Mouse (Mus musculus): ENCODE results near the gene Bid. TPM values are rescaled to one million over a fixed set of nuclear protein-coding genes. Genes with fewer than 3 reads are reported as not detected.

Bid gene
- polyA plus RNA-seq (2014; fragmentation: Nextera tagmentation; extraction: Ambion mirVana), result 25.1 and 26.5 TPM in 2 replicates

DNA sequence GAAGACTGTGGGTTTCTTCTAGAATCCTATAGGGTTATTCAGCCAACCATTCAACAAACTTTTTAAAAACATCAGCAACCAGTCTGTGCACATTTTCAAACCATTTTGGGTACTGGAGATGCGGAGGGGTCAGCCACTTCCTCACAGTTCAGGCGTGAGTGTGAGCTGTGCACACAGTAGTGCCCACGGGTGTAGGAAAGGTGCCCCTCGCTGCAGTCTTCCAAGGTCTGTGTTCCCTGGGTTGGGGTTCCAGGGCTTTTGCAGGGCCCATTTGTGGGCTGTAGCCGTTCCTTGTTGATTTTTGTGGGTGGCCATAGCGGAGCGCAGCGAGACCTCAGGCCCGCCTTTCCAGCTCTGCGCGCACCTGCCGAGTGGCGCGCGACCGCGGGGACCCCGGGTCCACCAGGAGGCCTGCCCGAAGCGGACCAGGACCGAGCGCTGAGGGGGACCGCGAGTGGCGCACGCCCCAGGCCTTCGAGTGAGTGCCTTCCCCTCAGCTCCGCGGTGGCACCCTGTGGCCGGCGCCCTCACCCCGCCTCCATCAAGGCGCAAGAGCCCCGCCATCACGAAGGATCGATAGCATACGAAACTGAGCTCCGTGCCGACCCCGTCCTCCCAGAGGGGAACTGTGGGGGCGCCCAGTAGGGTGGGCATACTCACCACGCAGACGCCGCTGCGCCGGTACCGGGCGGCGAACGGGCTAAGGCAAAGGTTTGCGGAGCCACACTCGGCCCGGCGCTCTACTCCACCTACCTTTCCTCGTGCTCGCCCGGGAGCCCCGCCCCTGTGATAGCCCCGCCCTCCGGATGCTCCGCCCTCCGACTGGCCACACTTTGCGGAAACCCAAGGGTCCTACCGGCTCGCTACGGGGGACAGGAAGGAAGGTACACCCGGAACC is at the start of gene Bid:
Gene Bid, minus strand, starts transcription at position 780 of the 898 bp plus-strand sequence.
- H3K4me2 ChIP-seq (ENCODE audit: low read length), result peak within 1 kb of the TSS; percentile 92
- peak within 1 kb of the TSS; percentile 53 for H3K9ac ChIP-seq (ENCODE audit: low read length)
- ATAC-seq (replicated peaks; ENCODE audit: low FRiP score, low TSS enrichment, low read depth) (peak; percentile 92), DNase-seq (ENCODE audit: low spot score) (peak; percentile 99)
- H3K27me3 ChIP-seq (replicated peaks; ENCODE audit: control insufficient read depth, insufficient read depth, low read length), result no peaks in the 10 kb centered on the region
- no peaks in the 10 kb centered on the region; the same call in 1 of the 2 replicates for H3K4me1 ChIP-seq (replicated peaks; ENCODE audit: control insufficient read depth, insufficient read depth, low read length)
- peak within 1 kb of the TSS; percentile 59 for H3K4me3 ChIP-seq (ENCODE audit: low read depth, low read length)
- H3K9me3 ChIP-seq (ENCODE audit: control insufficient read depth, low read length), result no peaks in the 10 kb centered on the region
- H3K27ac ChIP-seq (ENCODE audit: low read depth), result no peak within 1 kb of the TSS
- H3K36me3 ChIP-seq (ENCODE audit: control insufficient read depth, insufficient read depth, low read length), result no peaks in the 10 kb centered on the region
- 1% methylated on average over 66 of the region's 67 CpGs for WGBS

DNA sequence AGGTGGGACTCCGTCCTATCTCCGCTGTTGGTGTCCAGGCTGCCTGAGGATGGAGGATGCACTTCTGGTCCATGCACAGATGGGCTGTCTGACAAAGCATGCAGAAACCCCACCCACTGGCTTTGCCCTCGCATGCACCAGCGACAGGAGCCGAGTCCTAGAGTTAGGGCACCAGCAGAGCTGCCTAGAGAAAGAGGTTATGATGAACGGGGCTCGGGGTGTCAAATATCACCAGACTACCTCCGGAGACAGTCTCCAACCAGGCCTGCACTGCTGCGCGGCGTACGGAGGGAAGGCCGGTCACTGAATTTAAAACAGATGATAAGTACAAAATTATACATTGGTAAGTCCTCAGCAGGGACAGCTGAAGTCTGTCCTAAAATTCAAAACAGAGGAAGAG is 49.2 kb upstream of the Bid start:
- DNase-seq (ENCODE audit: low spot score), result no peak

DNA sequence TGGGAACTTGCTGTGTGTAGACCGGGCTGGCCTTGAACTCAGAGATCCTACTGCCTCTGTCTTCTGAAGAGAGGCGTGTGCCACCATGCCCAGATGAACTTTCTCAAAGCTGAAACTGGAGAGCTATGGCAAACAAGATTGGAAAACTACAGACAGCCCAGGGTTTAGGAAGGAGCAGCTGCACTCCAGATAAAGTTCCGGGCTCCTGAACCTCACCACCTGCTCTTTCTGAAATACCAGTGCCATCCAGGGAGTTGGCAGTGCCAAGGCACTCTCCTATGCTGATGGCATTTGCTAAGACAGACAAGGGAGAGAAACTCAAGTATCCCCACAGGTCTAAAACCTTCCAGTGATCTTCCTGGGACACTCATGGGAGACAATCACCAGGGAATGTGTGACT is 47.5 kb upstream of the Bid start:
- Histone ChIP-seq H3K9ac (ENCODE audit: low read length) (no peak overlapping the region), H3K27me3 (replicated peaks; ENCODE audit: control insufficient read depth, insufficient read depth, low read length) (no peaks in the 10 kb centered on the region), H3K4me1 (replicated peaks; ENCODE audit: control insufficient read depth, insufficient read depth, low read length) (no peaks in the 10 kb centered on the region), H3K9me3 (ENCODE audit: control insufficient read depth, low read length) (no peaks in the 10 kb centered on the region), H3K27ac (ENCODE audit: low read depth) (no peak overlapping the region), H3K4me3 (ENCODE audit: low read depth, low read length) (no peak overlapping the region), H3K36me3 (ENCODE audit: control insufficient read depth, insufficient read depth, low read length) (0 out of 2 replicates have a peak, but pooled peaks cover 2% of the 10 kb centered on the region), H3K4me2 (ENCODE audit: low read length) (no peak overlapping the region)
- DNase-seq (ENCODE audit: low spot score), result no peak
- 90% methylated on average over 3 of the region's 3 CpGs for WGBS
- ATAC-seq (replicated peaks; ENCODE audit: low FRiP score, low TSS enrichment, low read depth), result no peak

More for the DNA sequence above, 49.2 kb upstream of the Bid start:
- Histone ChIP-seq H3K4me3 (ENCODE audit: low read depth, low read length) (no peak overlapping the region), H3K9ac (ENCODE audit: low read length) (no peak overlapping the region), H3K4me2 (ENCODE audit: low read length) (no peak overlapping the region), H3K27me3 (replicated peaks; ENCODE audit: control insufficient read depth, insufficient read depth, low read length) (no peaks in the 10 kb centered on the region), H3K9me3 (ENCODE audit: control insufficient read depth, low read length) (no peaks in the 10 kb centered on the region), H3K36me3 (ENCODE audit: control insufficient read depth, insufficient read depth, low read length) (0 out of 2 replicates have a peak, but pooled peaks cover 10% of the 10 kb centered on the region), H3K27ac (ENCODE audit: low read depth) (no peak overlapping the region), H3K4me1 (replicated peaks; ENCODE audit: control insufficient read depth, insufficient read depth, low read length) (no peaks in the 10 kb centered on the region)
- ATAC-seq (replicated peaks; ENCODE audit: low FRiP score, low TSS enrichment, low read depth), result no peak
- 49% methylated on average over 13 of the region's 13 CpGs for WGBS

DNA sequence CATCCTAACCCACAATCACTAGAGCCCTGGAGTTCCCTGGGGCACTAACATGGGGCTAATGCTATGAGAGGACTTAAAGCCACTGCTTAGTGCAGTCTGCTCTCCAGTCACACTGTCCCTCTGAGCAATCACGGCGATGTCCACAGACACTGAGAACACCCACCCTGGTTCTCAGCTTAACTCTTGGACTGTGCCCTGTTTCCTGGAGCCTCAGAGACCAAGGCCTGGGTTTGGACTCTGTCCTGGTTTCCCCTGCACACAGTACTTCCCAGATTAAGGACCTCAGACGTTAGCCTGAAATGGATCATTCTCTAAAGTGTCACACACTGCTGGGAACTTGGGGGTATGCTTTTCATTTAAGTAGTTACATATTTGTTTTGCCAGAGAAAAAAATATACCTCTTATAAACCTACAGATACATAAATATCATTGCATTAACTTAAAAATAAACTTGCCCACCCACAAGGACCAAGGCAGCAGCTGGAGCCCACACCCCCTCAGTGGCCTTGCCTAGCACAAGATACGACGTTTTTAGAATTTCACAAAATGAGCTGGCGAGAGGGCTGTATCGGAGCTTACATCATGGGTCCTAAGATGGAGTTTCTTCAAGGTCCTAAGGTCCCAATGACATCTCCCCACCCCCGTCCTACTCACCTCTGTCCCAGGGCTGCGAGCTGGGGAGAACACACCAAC is 43.8 kb upstream of the Bid start:
- Histone ChIP-seq H3K4me3 (ENCODE audit: low read depth, low read length) (no peak overlapping the region), H3K9ac (ENCODE audit: low read length) (no peak overlapping the region), H3K27me3 (replicated peaks; ENCODE audit: control insufficient read depth, insufficient read depth, low read length) (no peaks in the 10 kb centered on the region), H3K4me1 (replicated peaks; ENCODE audit: control insufficient read depth, insufficient read depth, low read length) (no peaks in the 10 kb centered on the region), H3K9me3 (ENCODE audit: control insufficient read depth, low read length) (no peaks in the 10 kb centered on the region), H3K4me2 (ENCODE audit: low read length) (no peak overlapping the region), H3K27ac (ENCODE audit: low read depth) (no peak overlapping the region), H3K36me3 (ENCODE audit: control insufficient read depth, insufficient read depth, low read length) (peaks cover 16% of the 10 kb centered on the region)
- DNase-seq (ENCODE audit: low spot score) (no peak), ATAC-seq (replicated peaks; ENCODE audit: low FRiP score, low TSS enrichment, low read depth) (no peak)
- WGBS, result 84% methylated on average over 9 of the region's 9 CpGs

DNA sequence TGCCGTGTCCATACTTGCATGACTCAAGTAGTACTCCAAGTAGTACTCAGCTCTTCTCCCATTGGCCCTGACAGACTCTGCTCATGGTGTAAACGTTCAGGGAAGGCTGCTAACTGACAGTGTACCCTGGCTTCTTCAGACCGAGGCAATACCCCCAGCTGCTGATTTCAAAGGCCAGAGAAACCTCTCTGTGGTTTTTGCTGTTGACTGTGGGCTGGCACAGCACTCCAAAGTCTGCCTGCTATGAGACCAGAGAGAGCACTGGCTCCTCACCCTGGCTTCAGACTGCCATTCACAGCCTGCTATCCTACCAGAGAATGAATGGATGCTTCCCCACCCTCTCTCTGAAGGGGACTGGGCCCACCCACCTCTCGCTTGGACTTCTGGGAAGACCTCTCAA is 40.7 kb upstream of the Bid start:
- H3K27ac ChIP-seq (ENCODE audit: low read depth), result no peak overlapping the region
- no peak for DNase-seq (ENCODE audit: low spot score)
- ATAC-seq (replicated peaks; ENCODE audit: low FRiP score, low TSS enrichment, low read depth), result no peak
- no peak overlapping the region for H3K4me3 ChIP-seq (ENCODE audit: low read depth, low read length)
- no peak overlapping the region for H3K9ac ChIP-seq (ENCODE audit: low read length)
- H3K4me2 ChIP-seq (ENCODE audit: low read length), result no peak overlapping the region
- peaks cover 18% of the 10 kb centered on the region for H3K36me3 ChIP-seq (ENCODE audit: control insufficient read depth, insufficient read depth, low read length)
- no peaks in the 10 kb centered on the region for H3K4me1 ChIP-seq (replicated peaks; ENCODE audit: control insufficient read depth, insufficient read depth, low read length)
- H3K27me3 ChIP-seq (replicated peaks; ENCODE audit: control insufficient read depth, insufficient read depth, low read length), result no peaks in the 10 kb centered on the region
- 72% methylated on average over 4 of the region's 4 CpGs for WGBS
- no peaks in the 10 kb centered on the region for H3K9me3 ChIP-seq (ENCODE audit: control insufficient read depth, low read length)

DNA sequence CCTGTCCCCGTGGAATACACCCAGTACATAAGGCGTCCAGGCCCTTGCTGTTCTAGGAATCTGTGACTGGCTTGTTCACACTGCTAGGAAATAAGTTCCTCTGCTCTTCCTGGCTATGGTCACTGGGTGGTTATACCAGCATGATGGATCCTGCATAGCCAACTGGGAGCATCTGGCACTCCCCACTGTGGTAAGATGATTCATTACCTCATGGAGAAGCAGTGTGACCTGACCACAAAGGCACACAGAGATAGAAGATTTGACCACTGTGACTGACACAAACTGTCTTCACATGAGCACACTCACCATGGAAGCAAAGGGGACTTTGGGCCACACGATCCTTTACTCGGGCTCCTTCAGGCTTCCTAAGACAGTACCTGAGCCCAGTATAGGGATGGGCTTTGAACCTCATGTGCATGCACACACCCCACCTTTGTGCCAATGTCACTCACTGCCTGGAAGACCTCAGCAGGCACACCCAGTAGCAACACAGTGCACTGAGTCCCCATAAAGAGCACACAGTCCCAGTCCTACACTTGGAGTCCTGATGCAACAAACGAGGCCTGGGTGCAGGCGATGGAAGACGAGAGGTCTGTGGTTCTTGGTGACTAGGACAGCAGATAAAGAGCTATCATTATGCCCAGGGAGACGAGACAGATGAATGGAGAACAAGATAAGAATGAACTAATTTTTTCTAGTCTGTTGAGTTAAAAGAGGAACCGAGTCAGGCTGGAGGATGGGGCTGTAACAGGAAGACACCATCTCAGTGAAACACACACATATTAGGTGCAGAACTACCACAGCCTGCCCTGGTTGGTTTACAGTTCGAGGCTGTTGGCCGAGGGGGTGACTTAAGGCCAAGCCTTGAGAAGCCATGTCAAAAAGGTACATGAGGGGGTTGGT is 39.9 kb upstream of the Bid start:
- Histone ChIP-seq H3K36me3 (ENCODE audit: control insufficient read depth, insufficient read depth, low read length) (peaks cover 18% of the 10 kb centered on the region), H3K4me1 (replicated peaks; ENCODE audit: control insufficient read depth, insufficient read depth, low read length) (no peaks in the 10 kb centered on the region), H3K27me3 (replicated peaks; ENCODE audit: control insufficient read depth, insufficient read depth, low read length) (no peaks in the 10 kb centered on the region), H3K9me3 (ENCODE audit: control insufficient read depth, low read length) (no peaks in the 10 kb centered on the region), H3K9ac (ENCODE audit: low read length) (no peak overlapping the region), H3K4me2 (ENCODE audit: low read length) (no peak overlapping the region), H3K4me3 (ENCODE audit: low read depth, low read length) (no peak overlapping the region), H3K27ac (ENCODE audit: low read depth) (no peak overlapping the region)
- no peak for ATAC-seq (replicated peaks; ENCODE audit: low FRiP score, low TSS enrichment, low read depth)
- DNase-seq (ENCODE audit: low spot score), result no peak
- WGBS, result 86% methylated on average over 11 of the region's 11 CpGs

DNA sequence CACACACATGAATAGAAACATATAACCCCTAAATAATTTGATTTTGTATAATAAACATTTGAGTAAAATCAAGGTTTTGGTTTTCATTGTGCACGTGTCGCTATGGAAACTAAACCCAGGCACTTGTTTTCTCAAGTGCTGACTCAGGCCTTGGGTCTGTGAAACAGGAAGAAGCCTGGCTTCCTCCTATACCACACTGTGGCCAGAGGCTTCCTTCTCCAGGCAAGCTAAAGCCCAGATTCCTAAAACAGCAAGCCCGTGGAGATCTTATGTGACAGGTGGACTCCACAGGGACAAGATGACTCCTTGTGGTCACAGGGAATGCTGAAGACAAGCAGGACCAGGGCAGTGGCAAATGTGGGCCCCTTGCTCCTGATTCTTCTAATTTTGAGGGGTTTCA is 38.6 kb upstream of the Bid start:
- Histone ChIP-seq H3K4me2 (ENCODE audit: low read length) (no peak overlapping the region), H3K4me3 (ENCODE audit: low read depth, low read length) (no peak overlapping the region), H3K36me3 (ENCODE audit: control insufficient read depth, insufficient read depth, low read length) (peaks cover 18% of the 10 kb centered on the region), H3K4me1 (replicated peaks; ENCODE audit: control insufficient read depth, insufficient read depth, low read length) (no peaks in the 10 kb centered on the region), H3K9me3 (ENCODE audit: control insufficient read depth, low read length) (no peaks in the 10 kb centered on the region), H3K9ac (ENCODE audit: low read length) (no peak overlapping the region), H3K27ac (ENCODE audit: low read depth) (no peak overlapping the region), H3K27me3 (replicated peaks; ENCODE audit: control insufficient read depth, insufficient read depth, low read length) (no peaks in the 10 kb centered on the region)
- no peak for ATAC-seq (replicated peaks; ENCODE audit: low FRiP score, low TSS enrichment, low read depth)
- WGBS, result 80% methylated on average over 3 of the region's 3 CpGs
- DNase-seq (ENCODE audit: low spot score), result no peak

DNA sequence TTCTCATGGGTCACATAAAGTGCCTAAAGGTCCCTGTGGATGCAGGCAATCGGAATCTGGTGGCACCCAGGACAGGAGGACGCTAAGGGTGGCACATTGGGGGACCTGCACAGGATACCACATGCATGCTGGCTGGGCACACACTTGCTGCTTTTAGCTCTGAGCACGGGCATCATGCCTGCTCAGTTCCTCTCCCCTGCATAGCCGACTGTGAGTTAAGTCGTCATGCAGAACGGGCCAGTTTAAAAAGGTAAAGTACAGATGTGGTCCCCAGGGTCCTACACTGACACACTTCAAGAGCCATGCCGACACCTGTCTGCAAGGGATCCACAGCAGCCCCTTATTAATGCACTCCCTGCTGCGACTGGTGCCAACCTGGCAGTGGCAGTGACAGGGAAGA is 37.6 kb upstream of the Bid start:
- WGBS, result 88% methylated on average over 8 of the region's 8 CpGs
- no peaks in the 10 kb centered on the region for H3K9me3 ChIP-seq (ENCODE audit: control insufficient read depth, low read length)
- H3K36me3 ChIP-seq (ENCODE audit: control insufficient read depth, insufficient read depth, low read length), result peaks cover 21% of the 10 kb centered on the region

More for the DNA sequence above, 37.6 kb upstream of the Bid start:
- no peak for ATAC-seq (replicated peaks; ENCODE audit: low FRiP score, low TSS enrichment, low read depth)
- DNase-seq (ENCODE audit: low spot score), result no peak
- Histone ChIP-seq H3K27me3 (replicated peaks; ENCODE audit: control insufficient read depth, insufficient read depth, low read length) (no peaks in the 10 kb centered on the region), H3K4me2 (ENCODE audit: low read length) (no peak overlapping the region), H3K27ac (ENCODE audit: low read depth) (no peak overlapping the region), H3K4me3 (ENCODE audit: low read depth, low read length) (no peak overlapping the region), H3K4me1 (replicated peaks; ENCODE audit: control insufficient read depth, insufficient read depth, low read length) (no peaks in the 10 kb centered on the region), H3K9ac (ENCODE audit: low read length) (no peak overlapping the region)

Measured in intestine, embryonic 14.5 days (tissue).